Mouse (Mus musculus): ENCODE measurements around the gene Fhl3. TPM values are rescaled to one million over a fixed set of nuclear protein-coding genes. Genes with fewer than 3 reads are reported as not detected.

The Fhl3 gene
- polyA plus RNA-seq, 1 experiment = 10.7 TPM

DNA sequence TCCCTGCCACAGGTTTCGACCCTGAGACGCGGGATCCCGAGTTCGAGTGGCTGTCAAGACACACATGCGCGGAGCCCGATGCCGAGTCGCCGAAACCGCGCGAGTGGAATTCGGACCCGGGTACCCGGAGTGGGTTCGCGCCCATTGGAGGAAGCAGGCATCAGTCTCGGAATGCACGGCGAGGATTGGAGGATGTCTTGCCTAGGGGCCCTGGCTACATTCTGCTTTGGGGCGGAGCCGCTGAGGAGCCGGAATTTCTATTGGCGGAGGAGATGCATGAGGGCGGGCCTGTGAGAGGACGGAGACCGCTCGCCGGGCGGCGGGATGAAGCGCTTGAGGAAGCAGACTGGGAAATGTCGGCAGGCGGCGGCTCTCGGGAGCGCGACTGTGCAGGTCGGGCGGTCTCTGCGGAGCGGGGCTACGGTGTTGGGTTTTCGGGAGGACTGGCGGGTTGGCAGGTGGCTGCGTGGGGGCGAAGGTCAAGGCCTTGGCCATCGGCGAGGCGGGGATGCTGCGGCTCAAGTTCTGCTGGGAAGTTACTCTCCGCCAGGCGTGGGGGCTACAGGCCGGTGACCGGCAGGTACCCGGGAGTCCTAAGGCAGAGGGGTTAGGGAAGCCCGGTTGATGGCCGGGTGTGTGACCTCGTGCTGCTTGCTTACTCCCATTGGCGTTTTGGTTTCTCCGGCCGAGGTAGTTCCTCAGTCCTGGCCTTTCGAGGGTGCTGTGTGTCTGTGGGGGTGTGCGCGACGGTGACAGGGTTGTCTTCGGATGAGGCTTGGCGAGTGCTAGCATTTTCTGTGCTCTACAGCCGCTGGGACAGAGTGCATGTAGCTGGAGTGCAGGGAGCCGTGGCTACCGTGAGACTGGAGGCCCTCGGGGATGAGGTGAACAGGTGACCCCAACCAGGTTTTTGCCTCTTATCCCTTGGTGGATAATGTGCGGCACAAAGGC is 51.1 kb downstream of the Fhl3 start:
- Histone ChIP-seq H3K27ac (replicated peaks; ENCODE audit: low read depth, low read length) (no peak overlapping the region), H3K4me1 (ENCODE audit: control insufficient read depth, insufficient read depth, insufficient read length, low read length) (peaks cover 2% of the 10 kb centered on the region; the same call in 1 of the 2 replicates), H3K4me3 (ENCODE audit: insufficient read depth, low read depth, low read length) (peak overlapping the region; percentile 74)

DNA sequence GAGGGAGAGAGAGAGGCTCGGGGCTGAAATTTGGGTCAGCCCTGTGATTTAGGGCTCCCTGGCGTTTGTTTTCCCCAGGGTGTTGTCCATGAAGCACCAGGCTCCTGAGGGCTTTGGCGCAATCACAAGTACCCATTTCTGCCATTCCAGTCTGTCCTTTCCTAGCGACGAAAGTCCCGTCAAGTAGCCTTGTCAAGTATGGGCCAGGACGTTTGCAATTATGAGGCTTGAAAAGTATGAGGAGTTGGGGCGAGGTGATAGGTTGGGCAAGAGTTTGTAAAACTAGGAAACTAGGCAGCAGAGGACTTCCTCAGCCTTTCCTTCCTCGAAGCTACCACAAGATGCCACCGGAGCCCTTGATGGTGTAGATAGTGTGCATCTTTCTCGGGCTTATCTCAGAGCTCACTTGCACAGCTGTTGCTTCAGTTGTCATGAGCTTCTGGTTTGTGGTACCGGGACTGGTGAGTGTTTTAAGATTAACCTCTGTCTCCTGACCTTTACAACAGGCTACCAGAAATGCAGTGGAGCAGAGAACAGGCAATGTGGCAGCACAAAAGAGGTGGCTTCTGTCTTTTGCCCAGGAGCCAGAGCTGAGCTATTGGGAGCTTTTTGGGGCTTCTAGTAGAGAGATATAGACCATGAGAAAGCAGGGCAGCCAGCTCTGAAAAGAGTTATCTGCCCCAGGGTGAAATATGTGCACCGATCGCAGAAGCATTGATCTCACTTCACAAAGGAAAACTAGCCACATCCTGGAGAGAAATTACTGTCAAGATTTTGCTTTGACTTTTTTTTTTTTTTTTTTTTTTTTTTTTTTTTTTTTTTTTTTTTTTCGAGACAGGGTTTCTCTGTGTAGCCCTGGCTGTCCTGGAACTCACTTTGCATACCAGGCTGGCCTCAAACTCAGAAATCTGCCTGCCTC is 52.0 kb downstream of the Fhl3 start:
- Histone ChIP-seq H3K4me1 (ENCODE audit: control insufficient read depth, insufficient read depth, insufficient read length, low read length) (peaks cover 2% of the 10 kb centered on the region; the same call in 1 of the 2 replicates), H3K4me3 (ENCODE audit: insufficient read depth, low read depth, low read length) (peak overlapping the region; percentile 74), H3K27ac (replicated peaks; ENCODE audit: low read depth, low read length) (no peak overlapping the region)

DNA sequence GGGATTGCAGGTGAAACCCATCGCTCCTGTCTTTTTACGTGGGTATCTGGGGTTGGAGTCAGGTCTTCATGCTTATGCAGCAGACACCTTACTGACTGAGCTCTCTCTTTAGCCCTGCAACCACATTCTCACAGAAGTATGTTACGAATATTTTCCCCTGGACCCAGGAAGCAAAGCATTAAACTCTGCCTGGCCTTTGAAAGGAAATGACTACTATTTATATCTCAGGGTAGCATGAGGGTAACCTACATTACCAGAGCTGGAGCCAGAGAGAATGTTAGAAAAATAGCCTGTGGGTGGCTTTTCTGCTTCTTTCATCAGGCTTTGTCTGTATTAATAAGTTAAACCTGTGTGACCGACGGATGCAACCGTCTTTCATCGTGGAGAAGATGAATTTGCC is 55.0 kb downstream of the Fhl3 start:
- H3K27ac ChIP-seq (replicated peaks; ENCODE audit: low read depth, low read length) = 0 out of 2 replicates have a peak overlapping the region, but pooled peaks have one; percentile 6
- no peak overlapping the region for H3K4me3 ChIP-seq (ENCODE audit: insufficient read depth, low read depth, low read length)
- H3K4me1 ChIP-seq (ENCODE audit: control insufficient read depth, insufficient read depth, insufficient read length, low read length) = peaks cover 6% of the 10 kb centered on the region

Other genes starting within 250 kb of the Fhl3 start
- gene 3100002H09Rik, start 89.9 kb upstream of the Fhl3 start, polyA plus RNA-seq (2012; ENCODE audit: insufficient read depth, insufficient read length, missing spikeins) = not detected in 2 replicates
- 0.52 TPM in 1 of 2 replicates, not detected in the other for gene Pou3f1, start 43.9 kb upstream of the Fhl3 start, polyA plus RNA-seq (2012; ENCODE audit: insufficient read depth, insufficient read length, missing spikeins)
- 20.9 and 27.6 TPM in 2 replicates for gene Utp11, start 7.1 kb upstream of the Fhl3 start, polyA plus RNA-seq (2012; ENCODE audit: insufficient read depth, insufficient read length, missing spikeins)
- 19.2 and 21.2 TPM in 2 replicates for gene Sf3a3, start 14.1 kb downstream of the Fhl3 start, polyA plus RNA-seq (2012; ENCODE audit: insufficient read depth, insufficient read length, missing spikeins)
- gene Inpp5b, start 41.1 kb downstream of the Fhl3 start, polyA plus RNA-seq (2012; ENCODE audit: insufficient read depth, insufficient read length, missing spikeins) = 9.0 and 15.7 TPM in 2 replicates
- 6.2 and 6.9 TPM in 2 replicates for gene Mtf1, start 101.4 kb downstream of the Fhl3 start, polyA plus RNA-seq (2012; ENCODE audit: insufficient read depth, insufficient read length, missing spikeins)
- 15.8 and 17.4 TPM in 2 replicates for gene Yrdc, start 150.0 kb downstream of the Fhl3 start, polyA plus RNA-seq (2012; ENCODE audit: insufficient read depth, insufficient read length, missing spikeins)
- 37.8 and 44.1 TPM in 2 replicates for gene 1110065P20Rik, start 150.5 kb downstream of the Fhl3 start, polyA plus RNA-seq (2012; ENCODE audit: insufficient read depth, insufficient read length, missing spikeins)
- gene Maneal, start 161.5 kb downstream of the Fhl3 start, polyA plus RNA-seq (2012; ENCODE audit: insufficient read depth, insufficient read length, missing spikeins) = 0.42 TPM in 1 of 2 replicates, not detected in the other
- not detected in 2 replicates for gene Epha10, start 180.2 kb downstream of the Fhl3 start, polyA plus RNA-seq (2012; ENCODE audit: insufficient read depth, insufficient read length, missing spikeins)
- gene 9930104L06Rik, start 236.3 kb downstream of the Fhl3 start, polyA plus RNA-seq (2012; ENCODE audit: insufficient read depth, insufficient read length, missing spikeins) = 3.9 and 7.2 TPM in 2 replicates
- not detected in 2 replicates for gene Cdca8, start 238.6 kb downstream of the Fhl3 start, polyA plus RNA-seq (2012; ENCODE audit: insufficient read depth, insufficient read length, missing spikeins)

Data from brown adipose tissue, adult 24 weeks (tissue).